Mouse (Mus musculus) activated CD4-positive, CD25-positive, alpha-beta regulatory T cell, adult 9 weeks (primary cell): ENCODE measurements around the gene Plcb3. TPM values are rescaled to one million over a fixed set of nuclear protein-coding genes. Genes with fewer than 3 reads are reported as not detected.

Experiments
- polyA plus RNA-seq: library from polyadenylated mRNA; unstranded; fragments of 100-300 nt; shearing (Covaris generic); gene quantifications from one replicate; pipeline ENCODE4 v1.2.1, GENCODE M21; 2017

The Plcb3 gene
- polyA plus RNA-seq: 14.8 TPM

DNA sequence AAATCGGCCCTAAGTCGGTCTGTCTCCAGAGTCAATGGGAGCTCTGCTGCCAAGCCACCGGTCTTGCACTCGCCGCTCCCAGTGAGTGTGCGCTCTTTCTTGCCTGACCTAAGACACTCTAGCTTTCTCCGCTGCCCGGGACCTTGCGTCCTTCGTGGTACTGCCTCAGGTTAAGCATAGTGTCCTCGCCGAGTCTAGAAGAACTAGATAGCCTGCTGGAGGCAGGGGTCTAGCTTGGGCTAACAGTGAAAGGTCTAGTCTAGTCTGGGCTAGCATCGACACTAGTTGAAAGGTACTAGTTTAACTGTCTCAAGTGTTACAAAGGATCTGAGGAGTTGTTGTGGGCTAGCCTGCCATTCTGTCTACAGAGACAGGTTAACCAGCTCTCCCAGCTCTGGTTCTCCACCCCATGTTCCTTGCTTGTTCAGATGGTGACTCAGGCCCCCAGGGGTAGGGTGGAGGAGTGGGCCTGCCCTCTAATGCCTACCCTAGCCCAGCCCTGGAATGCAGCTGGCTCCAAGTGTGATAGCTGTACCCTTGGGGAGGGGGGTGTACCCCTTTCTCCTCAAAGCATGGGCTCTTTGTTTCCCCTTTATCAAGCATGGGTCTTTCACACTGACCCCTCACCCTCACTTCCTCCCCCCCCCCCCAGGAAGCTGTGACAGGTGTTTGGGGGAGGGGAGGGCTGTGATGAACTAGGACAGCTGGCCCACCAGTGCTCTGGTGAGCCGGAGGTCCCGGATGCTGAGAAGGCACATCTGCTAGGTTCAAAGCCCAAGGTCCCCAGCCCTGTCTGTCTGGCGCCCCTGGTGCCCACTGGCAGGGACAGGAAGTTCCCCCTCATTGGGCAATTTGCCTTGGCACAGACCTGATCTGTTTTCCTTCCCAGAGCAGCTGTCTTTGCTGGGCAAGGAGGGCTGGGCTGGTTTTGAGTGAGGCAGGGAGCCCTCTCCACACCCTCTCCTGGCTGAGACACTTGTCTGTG lies at the start of gene Plcb3:
TSS of gene Plcb3 (minus strand) at position 934 of the 985 bp plus-strand sequence.

DNA sequence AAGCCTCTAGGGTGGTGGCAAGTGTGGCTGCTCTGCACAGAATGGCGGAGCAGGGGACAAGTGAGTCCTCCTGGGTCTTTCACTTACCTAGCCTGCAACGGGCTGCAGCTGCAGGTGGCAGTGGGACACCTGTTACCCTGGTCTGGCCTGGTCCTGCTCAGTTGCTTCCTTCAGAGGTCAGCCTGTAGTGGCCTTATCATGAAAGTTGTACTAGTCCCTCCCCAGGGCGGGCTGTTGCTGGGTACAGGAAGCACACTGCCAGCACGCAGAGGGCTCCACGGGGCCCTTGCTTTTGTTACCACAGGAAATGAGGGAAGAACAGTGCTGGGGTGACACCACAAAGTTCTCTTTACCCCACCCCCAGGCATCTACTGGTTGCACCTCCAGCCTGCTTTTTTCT lies 42.9 kb upstream of the Plcb3 start, which contains the start of gene Fermt3:
TSS of gene Fermt3 (minus strand) at position 279 of the 400 bp plus-strand sequence.

DNA sequence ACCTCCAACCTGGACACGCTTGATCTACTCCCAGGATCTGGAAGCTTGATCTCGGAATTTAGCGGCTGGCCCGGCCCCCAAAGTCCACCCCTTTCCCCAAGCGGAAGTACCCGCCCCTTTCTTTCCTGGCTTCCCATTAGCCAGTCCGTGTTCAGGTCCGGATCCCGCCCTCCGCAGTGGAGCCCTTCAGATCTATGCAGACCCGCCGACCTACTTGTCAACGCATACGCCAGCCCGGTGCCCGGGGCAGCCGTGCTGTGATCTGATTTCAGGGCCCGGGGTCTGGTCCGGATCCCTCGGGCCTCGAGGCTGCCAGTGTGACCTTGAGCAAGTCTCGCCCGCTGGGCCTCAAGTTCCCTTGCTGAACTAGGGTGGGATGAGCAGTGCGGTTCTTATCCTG lies 19.7 kb upstream of the Plcb3 start, which contains the start of the genes Nudt22 and Trpt1:
TSS of gene Nudt22 (minus strand) at position 112 of the 400 bp plus-strand sequence.
TSS of gene Trpt1 (plus strand) at position 126 of the 400 bp plus-strand sequence.

DNA sequence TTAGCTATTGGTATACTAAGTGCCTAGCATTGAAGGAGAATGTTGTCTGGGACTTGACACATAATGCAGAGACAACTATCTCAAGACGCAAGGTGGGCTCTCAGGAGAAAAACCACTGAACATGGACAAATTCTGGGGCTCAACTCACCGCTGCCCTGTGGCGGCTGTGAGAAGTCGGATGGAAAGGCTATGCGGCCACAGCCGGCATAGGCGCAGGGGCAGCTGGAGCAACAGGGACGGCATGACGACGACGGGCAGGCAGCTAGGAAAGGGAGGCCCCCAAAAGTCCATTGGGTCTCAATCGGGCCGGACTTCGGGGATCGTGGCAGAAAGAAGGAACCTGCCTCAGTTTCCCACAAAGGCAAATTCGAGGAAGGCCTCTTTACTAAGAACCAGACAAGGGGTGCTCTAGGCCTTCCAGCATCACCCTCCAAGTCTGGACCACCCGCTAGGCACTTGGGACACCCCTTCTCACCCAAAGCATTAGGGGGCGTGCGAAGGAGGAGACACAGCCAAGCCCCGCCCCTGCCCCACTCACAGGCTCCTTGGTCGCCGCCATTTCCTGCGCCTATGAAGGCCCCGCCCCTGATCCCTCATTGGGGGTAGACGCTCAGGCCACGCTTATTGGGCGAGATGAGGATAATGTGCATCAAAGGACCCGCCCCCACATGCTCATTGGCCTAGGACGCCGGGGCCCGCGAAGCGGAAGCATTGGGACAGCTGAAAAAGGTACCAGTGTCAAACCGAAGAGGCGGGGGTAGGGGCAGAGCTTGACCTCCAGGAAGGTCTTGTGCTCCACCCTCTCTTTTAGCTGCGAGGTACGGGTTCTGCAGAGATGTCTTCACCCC lies 16.0 kb upstream of the Plcb3 start, which contains the start of gene Dnajc4:
TSS of gene Dnajc4 (minus strand) at position 562 of the 848 bp plus-strand sequence.

DNA sequence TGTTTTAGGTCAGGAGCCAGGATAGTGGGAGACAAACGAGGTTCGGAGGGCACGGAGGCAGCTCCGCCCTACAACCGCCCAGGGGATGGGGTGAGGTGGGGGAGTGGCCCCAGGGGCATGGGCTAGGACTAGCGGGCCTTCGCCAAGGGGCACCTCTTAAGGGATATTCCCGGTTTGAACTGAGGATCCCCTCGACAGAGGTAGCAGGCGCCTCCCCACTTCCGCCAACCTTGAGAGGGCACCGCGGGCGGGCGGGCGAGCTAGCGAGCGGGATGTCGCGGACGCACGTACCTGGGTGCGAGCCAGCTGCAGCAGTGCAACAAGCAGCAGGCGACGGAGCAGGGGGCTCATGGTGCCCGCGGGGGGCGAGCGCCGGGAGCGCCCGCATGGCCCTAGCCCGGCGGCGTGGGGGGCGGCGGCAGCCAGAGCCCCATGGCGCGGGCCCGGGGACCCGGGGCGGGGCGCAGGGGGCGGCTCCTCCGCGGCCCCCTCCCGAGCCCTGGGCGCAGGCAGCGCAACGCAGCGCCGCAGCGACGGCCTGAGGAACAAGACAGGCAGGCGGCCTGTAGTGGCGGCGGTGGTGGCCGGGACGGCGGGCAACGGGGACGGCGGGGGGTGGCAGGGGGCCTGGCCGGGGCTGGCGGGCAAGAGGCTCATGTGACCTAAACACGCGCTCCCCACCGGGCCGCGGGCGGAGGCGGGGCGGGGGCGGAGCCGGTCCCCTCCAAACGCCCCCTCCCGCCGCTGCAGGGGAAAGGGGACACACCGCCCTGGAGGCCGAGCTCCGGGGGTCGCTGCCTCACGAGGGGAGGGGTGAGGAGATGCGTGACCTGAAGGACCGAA lies 11.0 kb upstream of the Plcb3 start, which contains the start of gene Vegfb:
TSS of gene Vegfb (minus strand) at position 591 of the 843 bp plus-strand sequence.

DNA sequence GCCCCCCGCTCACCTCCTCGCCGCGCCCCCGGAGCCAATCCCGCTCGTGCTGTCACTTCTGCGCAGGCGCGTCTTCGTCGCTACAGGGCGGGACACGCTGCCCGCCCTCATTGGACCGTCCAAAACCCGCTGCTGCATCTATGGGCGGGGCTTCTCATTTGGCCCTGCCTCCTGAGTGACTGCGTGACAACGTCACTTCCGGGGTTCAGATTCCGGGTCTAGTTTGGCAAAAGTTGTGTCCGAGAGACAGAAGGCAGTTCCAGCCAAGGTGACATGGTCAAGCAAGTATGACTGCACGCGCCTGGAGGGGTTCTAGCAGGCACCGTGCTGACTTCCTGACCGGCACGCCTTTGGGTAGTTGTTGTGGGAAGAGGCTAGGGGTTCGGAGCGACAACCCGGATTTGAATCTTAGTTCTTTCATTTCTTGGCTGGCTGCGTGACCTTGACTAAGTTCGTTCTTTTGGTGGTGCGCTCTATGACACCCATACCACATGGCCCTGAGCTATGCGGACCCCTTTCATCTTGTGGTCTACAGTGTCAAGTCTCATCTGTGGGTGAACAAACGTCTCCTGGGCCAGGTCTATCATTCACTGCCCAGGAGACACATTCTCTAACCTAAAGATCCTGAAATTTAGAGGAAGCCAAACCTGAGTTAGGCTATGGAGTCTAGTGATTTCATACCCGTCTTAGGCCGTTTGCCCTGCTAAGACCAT lies 4.3 kb upstream of the Plcb3 start, which contains the start of gene Fkbp2:
TSS of gene Fkbp2 (minus strand) at position 121 of the 713 bp plus-strand sequence.

DNA sequence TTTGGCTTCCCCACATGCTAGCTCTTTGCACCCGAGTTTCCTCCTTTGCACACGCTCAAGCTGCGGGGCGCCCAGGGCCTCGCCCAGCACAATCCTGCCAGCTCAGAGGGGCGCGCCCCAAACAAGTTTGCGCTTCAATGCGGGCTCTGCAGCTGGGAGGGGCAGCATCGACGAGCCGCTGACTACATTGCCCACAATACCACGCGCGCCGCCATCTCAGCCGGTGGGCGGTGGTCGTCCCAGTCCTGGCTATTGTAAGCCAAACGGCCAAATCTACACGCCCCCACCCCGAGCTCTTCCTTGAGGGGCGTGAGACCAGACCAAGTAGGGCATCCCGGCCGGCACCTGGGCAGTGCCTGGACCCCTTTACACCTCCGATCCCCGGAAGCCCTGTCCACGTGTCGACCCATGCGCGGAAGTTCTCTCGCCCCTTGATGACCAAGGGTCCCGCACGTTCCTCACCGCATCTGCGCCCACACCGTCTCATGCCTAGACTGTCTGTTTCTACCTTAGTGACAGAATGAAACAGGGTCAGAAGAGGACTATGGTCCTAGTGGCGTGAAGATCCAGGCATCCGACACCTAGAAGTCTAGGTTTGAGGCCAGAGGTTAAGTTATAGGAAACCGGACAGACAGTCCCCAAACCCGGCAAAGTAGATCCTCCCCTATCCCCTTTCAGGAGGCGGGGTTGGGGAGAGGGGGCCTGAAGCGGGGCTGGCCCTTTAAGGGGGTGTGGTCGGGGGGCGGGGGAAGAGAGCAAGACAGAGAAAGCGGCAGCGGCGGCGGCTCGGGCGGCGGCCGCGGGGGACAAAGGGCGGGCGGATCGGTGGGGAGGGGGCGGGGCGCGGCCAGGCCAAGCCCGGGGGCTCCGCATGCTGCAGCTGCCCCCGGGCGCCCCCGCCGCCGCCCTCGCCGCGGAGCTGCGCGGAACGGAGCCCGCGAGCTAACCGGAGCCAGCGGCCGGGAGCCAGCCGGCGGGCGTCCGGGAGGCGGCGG lies 1.8 kb downstream of the Plcb3 start, which contains the start of gene Ppp1r14b:
TSS of gene Ppp1r14b (plus strand) at position 758 of the 995 bp plus-strand sequence.

DNA sequence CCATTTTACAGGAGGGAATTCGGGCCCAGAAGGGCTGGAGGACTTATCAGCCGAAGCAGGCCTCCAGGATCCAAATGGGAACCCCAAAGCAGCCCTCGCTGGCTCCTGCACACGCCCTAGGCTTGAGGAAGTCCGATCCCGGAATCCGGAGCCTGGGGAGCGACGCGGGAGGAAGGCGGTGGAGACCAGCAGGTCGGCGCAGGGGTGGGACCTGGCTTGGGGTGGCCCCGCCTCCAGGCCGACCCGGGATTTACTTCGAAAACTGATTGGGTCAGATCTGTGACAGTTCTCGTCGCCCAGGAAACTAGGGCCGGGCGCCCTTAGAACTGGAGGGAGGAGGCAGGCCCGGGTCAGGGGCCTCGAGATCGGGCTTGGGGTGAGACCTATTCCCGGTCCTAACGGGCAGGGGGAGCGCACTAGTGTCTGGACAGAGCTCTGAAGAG lies 34.0 kb downstream of the Plcb3 start, which contains the start of gene Gpr137:
TSS of gene Gpr137 (minus strand) at position 232 of the 443 bp plus-strand sequence.

DNA sequence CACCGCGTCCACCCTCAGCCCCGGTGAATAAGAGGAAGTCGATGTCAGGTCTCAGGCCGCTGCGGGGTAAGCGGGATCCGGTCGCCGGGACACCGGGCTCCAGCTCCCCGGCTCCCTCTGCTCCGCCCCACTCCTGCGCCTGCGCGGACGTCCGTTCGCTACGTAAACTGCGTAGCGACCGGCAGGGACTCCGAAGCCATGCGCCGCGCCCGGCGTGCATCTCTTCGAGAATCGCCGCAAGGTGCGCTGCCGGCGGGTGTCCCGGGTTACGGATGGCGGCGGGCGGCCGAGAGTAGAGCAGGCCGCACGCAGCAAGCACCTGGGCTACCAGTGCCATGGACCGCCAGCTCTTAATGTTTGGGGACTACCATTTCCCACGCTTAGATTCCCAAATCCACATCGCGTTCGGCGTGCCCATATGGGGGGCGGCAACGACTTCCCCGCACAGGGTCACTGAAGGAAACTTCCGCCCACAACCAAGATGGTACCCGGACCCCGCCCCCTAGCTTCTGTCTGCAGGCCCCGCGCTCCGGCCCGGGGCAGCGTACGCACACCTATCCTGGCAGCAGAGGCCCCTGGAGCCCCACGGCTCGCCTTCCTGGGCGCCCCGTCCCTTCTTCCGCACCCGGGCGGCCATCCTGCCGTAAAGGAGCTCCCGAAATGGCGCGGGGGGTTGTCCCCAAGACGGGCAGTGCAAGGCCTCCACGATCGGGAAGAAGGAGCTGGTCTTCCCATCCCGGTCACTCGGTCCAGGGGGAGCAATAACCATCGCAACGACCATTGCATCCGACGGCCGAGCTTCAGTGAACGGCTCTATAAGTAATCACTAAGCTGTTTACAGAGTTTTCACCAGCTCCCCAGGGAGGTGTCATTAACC lies 34.7 kb downstream of the Plcb3 start, which contains the start of gene Bad:
TSS of gene Bad (plus strand) at position 490 of the 877 bp plus-strand sequence.

DNA sequence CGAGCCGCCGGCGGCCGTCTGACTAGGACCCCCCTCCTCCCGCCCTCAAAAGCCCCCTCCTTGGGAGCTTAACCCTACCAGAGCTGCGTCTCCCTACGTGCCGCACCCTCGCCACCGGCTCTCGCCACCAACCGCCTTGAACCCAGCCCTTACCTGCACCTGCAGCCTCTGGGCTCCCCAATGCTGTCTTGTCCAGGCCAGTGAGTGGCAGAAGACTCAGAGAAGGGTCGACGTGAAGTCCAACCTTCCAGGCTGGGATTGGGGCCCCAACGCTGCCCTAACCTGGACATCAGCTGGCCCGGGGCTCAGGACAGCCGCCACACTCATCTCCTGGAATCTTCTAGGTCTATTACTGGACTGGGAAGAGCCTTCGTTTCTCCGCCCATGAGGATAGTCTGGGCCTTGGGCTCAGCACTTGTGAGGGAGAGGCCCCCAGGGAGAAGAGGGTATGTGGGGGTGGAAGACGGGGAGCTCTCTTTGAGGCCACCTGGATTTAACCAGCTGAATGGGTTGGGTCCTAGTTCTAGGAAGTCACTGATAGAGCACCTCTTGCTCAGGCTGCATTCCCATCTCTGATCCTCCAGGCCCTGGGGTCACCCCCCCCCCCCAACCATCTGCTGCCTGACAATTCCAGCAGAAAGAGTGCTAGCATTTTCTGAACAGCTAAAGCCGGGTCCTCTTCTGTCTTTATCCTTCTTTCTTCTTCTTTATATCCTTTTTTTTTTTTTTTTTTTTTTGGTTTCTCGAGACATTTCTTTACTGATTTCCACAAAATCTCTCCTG lies 41.9 kb downstream of the Plcb3 start, which contains the start of gene Kcnk4:
TSS of gene Kcnk4 (minus strand) at position 321 of the 783 bp plus-strand sequence.

DNA sequence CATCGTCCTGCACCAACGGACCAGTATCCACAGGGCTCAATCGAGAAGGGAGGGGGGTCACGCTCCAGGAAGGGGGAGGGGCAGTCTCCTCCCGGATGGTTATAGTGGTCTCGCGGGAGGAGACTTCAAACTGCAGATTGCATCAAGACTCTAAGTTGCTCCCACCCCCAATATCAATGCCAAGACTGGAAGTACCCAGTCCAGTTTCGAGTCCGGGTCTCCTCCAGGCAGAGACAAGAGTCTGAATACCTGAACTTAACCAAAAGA lies 51.0 kb downstream of the Plcb3 start, which contains the start of gene Catsperz:
TSS of gene Catsperz (minus strand) at position 74 of the 267 bp plus-strand sequence.

DNA sequence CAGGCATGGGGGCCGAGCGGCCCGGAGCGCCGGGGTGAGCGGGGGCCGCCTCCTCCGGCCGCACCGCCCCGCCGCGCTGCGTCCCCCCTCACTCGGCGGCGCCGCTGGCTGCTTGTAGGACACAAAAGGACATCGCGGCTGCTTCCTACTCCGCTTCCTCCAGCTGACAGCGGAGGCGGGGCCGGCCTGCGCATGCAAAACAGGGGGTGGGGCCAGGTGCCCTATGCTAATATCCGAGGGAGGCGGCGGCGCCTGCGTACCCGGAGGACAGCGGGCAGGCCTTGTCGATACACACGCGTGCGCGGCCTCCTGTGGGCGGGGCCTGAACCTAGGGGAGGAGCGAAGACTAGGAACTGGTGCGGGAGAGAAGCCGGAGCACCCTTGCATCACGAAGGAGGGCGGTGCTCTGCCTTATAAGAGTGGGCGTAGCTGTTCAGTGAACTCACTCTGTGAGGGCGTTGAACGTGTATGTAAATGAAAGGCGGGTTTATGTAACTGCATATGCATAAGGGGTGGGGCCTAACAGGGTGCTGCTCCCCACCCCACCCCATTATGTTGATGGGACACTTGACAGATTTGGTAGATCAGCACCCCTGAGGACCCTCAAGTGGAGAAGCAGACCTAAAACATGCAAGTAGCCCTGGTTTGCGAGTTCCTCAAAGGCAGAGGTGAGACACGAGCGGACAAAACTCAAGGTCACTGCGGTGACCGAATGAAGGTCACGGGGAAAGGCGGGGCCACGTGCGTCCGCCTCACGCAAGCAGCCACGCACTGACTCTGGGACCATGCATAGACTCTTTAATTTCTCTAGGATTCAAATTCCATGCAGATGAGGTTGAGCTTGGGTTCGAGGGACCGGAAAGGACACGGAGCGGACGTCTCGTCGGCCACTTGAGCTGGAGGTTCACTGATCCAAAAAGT lies 54.4 kb downstream of the Plcb3 start, which contains the start of gene Esrra:
TSS of gene Esrra (minus strand) at position 167 of the 921 bp plus-strand sequence.

DNA sequence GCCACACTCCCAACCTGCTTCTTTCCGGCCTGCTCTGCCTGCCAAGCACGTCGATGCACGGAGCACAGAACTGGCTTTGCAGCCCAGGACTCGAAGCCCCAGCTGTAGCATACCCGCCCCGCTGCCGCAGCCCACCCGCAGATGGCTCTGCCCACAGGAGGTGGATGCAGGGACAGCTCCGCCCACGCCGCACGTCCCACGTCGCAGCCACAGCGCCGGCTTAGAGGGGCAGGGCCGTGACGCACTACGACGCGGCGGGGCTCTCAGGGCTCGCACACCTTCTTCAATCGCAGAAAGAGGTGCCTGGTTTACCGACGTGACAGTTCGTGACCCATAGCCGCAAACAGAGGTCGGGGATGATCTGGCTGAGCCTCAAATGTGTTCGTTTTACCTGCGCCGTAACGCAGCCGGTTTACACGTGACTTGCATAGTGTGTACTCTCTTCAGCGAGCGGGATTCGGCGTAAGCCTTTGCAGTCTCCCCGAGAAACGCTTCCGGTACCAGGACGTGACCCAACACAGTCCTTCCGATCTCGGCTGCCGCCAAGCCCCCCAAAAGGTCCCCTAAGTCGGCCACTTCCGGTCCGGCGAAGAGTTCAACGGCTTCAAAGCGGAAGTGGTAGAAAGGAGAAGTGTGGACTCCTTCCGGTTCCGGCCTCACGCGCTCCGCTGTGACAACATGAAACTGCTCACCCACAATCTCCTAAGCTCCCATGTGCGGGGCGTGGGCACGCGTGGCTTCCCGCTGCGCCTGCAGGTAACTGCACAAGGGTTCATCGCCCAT lies 66.6 kb downstream of the Plcb3 start, which contains the start of the genes Trmt112 and Prdx5:
TSS of gene Trmt112 (plus strand) at position 192 of the 783 bp plus-strand sequence.
TSS of gene Prdx5 (minus strand) at position 600 of the 783 bp plus-strand sequence.

